Mouse (Mus musculus): ENCODE results near the gene Hist1h2af. TPM values are rescaled to one million over a fixed set of nuclear protein-coding genes. Genes with fewer than 3 reads are reported as not detected.
A peak's percentile ranks its signal among the peaks of the same experiment; 100 is the strongest.
"Not testable (repeated sequence)": the region's sequence is repeated elsewhere in the genome, so short reads cannot be mapped to it uniquely, and the experiment has no call there.

Gene Hist1h2af
- total RNA-seq, 2 experiments from 2014 or later = 2.0 TPM; not detected in 1

- Histone ChIP-seq H3K4me3 (peak overlapping the region; percentile 70), H3K27ac (0 out of 2 replicates have a peak overlapping the region, but pooled peaks have one; percentile 68)
- intact Hi-C loops (cut with DNase I) = no loop called here
- TF ChIP-seq CTCF (IDR thresholded peaks at IDR 0.05) = no peak
- DNase-seq = no peak
Observed at GRCm38 (mm10) chr13:23572218-23573033, 38.7 kb downstream of the Hist1h2af start.

- intact Hi-C loops (cut with DNase I); H3K27ac ChIP-seq: not testable (repeated sequence)
Observed at GRCm38 (mm10) chr13:23573034-23573897, 39.6 kb downstream of the Hist1h2af start.

GRCm38 (mm10) chr13:23573898-23574524 is 40.3 kb downstream of the Hist1h2af start, which contains the start of the genes Hist1h2bf and Hist1h2ad:
TSS of gene Hist1h2bf (minus strand) at chr13:23574196.
TSS of gene Hist1h2ad (plus strand) at chr13:23574381.
- Histone ChIP-seq H3K27ac (peak within 1 kb of the TSS; percentile 83), H3K4me3 (peak within 1 kb of the TSS; percentile 70)
- peak; percentile 84 for DNase-seq
- intact Hi-C loops (cut with DNase I) = not testable (repeated sequence)

More at GRCm38 (mm10) chr13:23573034-23573897, 39.6 kb downstream of the Hist1h2af start:
- DNase-seq = not testable (repeated sequence)
- peak overlapping the region; percentile 70 for H3K4me3 ChIP-seq

- DNase-seq; intact Hi-C loops (cut with DNase I): not testable (repeated sequence)
- H3K27ac ChIP-seq = peak overlapping the region; percentile 83
- peak overlapping the region; percentile 70 for H3K4me3 ChIP-seq
Observed at GRCm38 (mm10) chr13:23574546-23575170, 41.0 kb downstream of the Hist1h2af start.

GRCm38 (mm10) chr13:23575271-23575851 is 41.7 kb downstream of the Hist1h2af start, which contains the start of gene Hist1h3d:
TSS of gene Hist1h3d (plus strand) at chr13:23575763.
- H3K4me3 ChIP-seq = peak within 1 kb of the TSS; percentile 70
- intact Hi-C loops (cut with DNase I) = no loop called here
- no peak for TF ChIP-seq CTCF (IDR thresholded peaks at IDR 0.05)
- H3K27ac ChIP-seq = peak within 1 kb of the TSS; percentile 83
- peak; percentile 17 for DNase-seq

- Histone ChIP-seq H3K4me3 (peak overlapping the region; percentile 70), H3K27ac (peak overlapping the region; percentile 83)
- DNase-seq = peak; percentile 23
- intact Hi-C loops (cut with DNase I) = not testable (repeated sequence)
Observed at GRCm38 (mm10) chr13:23575864-23576313, 42.2 kb downstream of the Hist1h2af start.

GRCm38 (mm10) chr13:23576351-23576881 is 42.7 kb downstream of the Hist1h2af start:
- no peak for TF ChIP-seq CTCF (IDR thresholded peaks at IDR 0.05)
- no peak for DNase-seq
- Histone ChIP-seq H3K27ac (peak overlapping the region; percentile 83), H3K4me3 (peak overlapping the region; percentile 70)
- intact Hi-C loops (cut with DNase I) = no loop called here

GRCm38 (mm10) chr13:23576906-23577639 is 43.4 kb downstream of the Hist1h2af start:
- no peak overlapping the region; the same call in 1 of the 2 replicates for H3K27ac ChIP-seq
- peak overlapping the region; percentile 70 for H3K4me3 ChIP-seq
- no peak for DNase-seq
- intact Hi-C loops (cut with DNase I) = no loop called here
- TF ChIP-seq CTCF (IDR thresholded peaks at IDR 0.05) = no peak

- DNase-seq = no peak
- no peak overlapping the region for H3K27ac ChIP-seq
- no peak for TF ChIP-seq CTCF (IDR thresholded peaks at IDR 0.05)
- intact Hi-C loops (cut with DNase I) = no loop called here
- no peak overlapping the region for H3K4me3 ChIP-seq
Observed at GRCm38 (mm10) chr13:23577835-23578234, 44.1 kb downstream of the Hist1h2af start.

- Histone ChIP-seq H3K27ac (peak within 1 kb of the TSS; percentile 81), H3K4me3 (peak within 1 kb of the TSS; percentile 83)
- TF ChIP-seq CTCF (IDR thresholded peaks at IDR 0.05) = no peak
- intact Hi-C loops (cut with DNase I) = loop anchor here (5.0 kb wide), 5 partner anchors 41 to 181 kb away; partner anchors contain the start of genes Hist1h1a, Hist1h1e, Hist1h1t and Hist1h2af
- DNase-seq = peak; percentile 90
Observed at GRCm38 (mm10) chr13:23581408-23582218, 47.9 kb downstream of the Hist1h2af start, which contains the start of gene Hist1h4d. TSS of gene Hist1h4d (plus strand) at chr13:23581598.
